Mouse (Mus musculus) heart, postnatal 0 days (tissue): ENCODE results near the gene Cx3cr1.

Experiments
- CTCF ChIP-seq: IDR thresholded peaks from 2 replicates; pipeline ENCODE4 v1.5.1; 2016; ENCODE audit warnings: antibody characterized with exemption, control low read depth, low read depth
- EP300 ChIP-seq: IDR thresholded peaks from 2 replicates; pipeline ENCODE4 v1.6.1; 2016; ENCODE audit warnings: antibody characterized with exemption, low read depth

- TF ChIP-seq CTCF, result no peak
- TF ChIP-seq EP300, result no peak
These were observed 60.3 kb downstream of the Cx3cr1 start for GRCm38 (mm10) chr9:120009226-120009841.
